Mouse (Mus musculus): Measurements from ENCODE around the gene Olfr983. TPM values are rescaled to one million over a fixed set of nuclear protein-coding genes. Genes with fewer than 3 reads are reported as not detected.

Olfr983 gene
- polyA plus RNA-seq (2015; fragmentation: Nextera tagmentation; extraction: Ambion mirVana): not detected in 2 replicates

- TF ChIP-seq CTCF (IDR thresholded peaks at IDR 0.05) (no peak), EP300 (IDR thresholded peaks at IDR 0.05) (no peak)
- no peaks in the 10 kb centered on the region for H3K4me1 ChIP-seq (ENCODE audit: insufficient read depth, low read depth, low read length)
- H3K27me3 ChIP-seq (replicated peaks; ENCODE audit: insufficient read depth, low read length): no peaks in the 10 kb centered on the region
- no peak within 1 kb of the TSS for H3K4me3 ChIP-seq (ENCODE audit: low read depth, low read length)
- no peak within 1 kb of the TSS for H3K4me2 ChIP-seq (replicated peaks; ENCODE audit: low read depth, low read length)
- 66% methylated on average over 2 of the region's 2 CpGs for WGBS
- no peak for ATAC-seq
- no peak within 1 kb of the TSS for H3K9ac ChIP-seq (replicated peaks; ENCODE audit: low read depth)
- no peak for DNase-seq (ENCODE audit: low spot score)
- H3K27ac ChIP-seq (ENCODE audit: low read length): no peak within 1 kb of the TSS
- no peaks in the 10 kb centered on the region for H3K36me3 ChIP-seq (ENCODE audit: insufficient read depth, low read length)
- no peaks in the 10 kb centered on the region for H3K9me3 ChIP-seq (ENCODE audit: low read length)
These were observed at the start of gene Olfr983 for GRCm38 (mm10) chr9:40093495-40093894. TSS of gene Olfr983 (minus strand) at chr9:40093595.

GRCm38 (mm10) chr9:40141544-40141943 is 48.1 kb upstream of the Olfr983 start:
- H3K9me3 ChIP-seq (ENCODE audit: low read length): no peaks in the 10 kb centered on the region
- H3K36me3 ChIP-seq (ENCODE audit: insufficient read depth, low read length): no peaks in the 10 kb centered on the region
- no peaks in the 10 kb centered on the region for H3K27me3 ChIP-seq (replicated peaks; ENCODE audit: insufficient read depth, low read length)
- no peak overlapping the region for H3K4me3 ChIP-seq (ENCODE audit: low read depth, low read length)
- DNase-seq (ENCODE audit: low spot score) (no peak), ATAC-seq (no peak)
- TF ChIP-seq CTCF (IDR thresholded peaks at IDR 0.05) (no peak), EP300 (IDR thresholded peaks at IDR 0.05) (no peak)
- no peak overlapping the region for H3K27ac ChIP-seq (ENCODE audit: low read length)
- WGBS: 49% methylated on average over 1 of the region's 1 CpGs
- H3K4me1 ChIP-seq (ENCODE audit: insufficient read depth, low read depth, low read length): no peaks in the 10 kb centered on the region
- H3K9ac ChIP-seq (replicated peaks; ENCODE audit: low read depth): no peak overlapping the region
- H3K4me2 ChIP-seq (replicated peaks; ENCODE audit: low read depth, low read length): no peak overlapping the region

- no peaks in the 10 kb centered on the region for H3K4me1 ChIP-seq (ENCODE audit: insufficient read depth, low read depth, low read length)
- no peak overlapping the region for H3K27ac ChIP-seq (ENCODE audit: low read length)
- ATAC-seq (no peak), DNase-seq (ENCODE audit: low spot score) (no peak)
- H3K36me3 ChIP-seq (ENCODE audit: insufficient read depth, low read length): no peaks in the 10 kb centered on the region
- no peaks in the 10 kb centered on the region for H3K27me3 ChIP-seq (replicated peaks; ENCODE audit: insufficient read depth, low read length)
- WGBS: 50% methylated on average over 4 of the region's 4 CpGs
- H3K4me3 ChIP-seq (ENCODE audit: low read depth, low read length): no peak overlapping the region
- no peak overlapping the region for H3K9ac ChIP-seq (replicated peaks; ENCODE audit: low read depth)
- no peaks in the 10 kb centered on the region for H3K9me3 ChIP-seq (ENCODE audit: low read length)
- no peak overlapping the region for H3K4me2 ChIP-seq (replicated peaks; ENCODE audit: low read depth, low read length)
- TF ChIP-seq CTCF (IDR thresholded peaks at IDR 0.05): no peak
- TF ChIP-seq EP300 (IDR thresholded peaks at IDR 0.05): no peak
These were observed 46.1 kb upstream of the Olfr983 start for GRCm38 (mm10) chr9:40139484-40139883.

GRCm38 (mm10) chr9:40136987-40137688 is 43.7 kb upstream of the Olfr983 start:
- ATAC-seq (no peak), DNase-seq (ENCODE audit: low spot score) (no peak)
- no peaks in the 10 kb centered on the region for H3K36me3 ChIP-seq (ENCODE audit: insufficient read depth, low read length)
- H3K4me2 ChIP-seq (replicated peaks; ENCODE audit: low read depth, low read length): no peak overlapping the region
- H3K4me1 ChIP-seq (ENCODE audit: insufficient read depth, low read depth, low read length): no peaks in the 10 kb centered on the region
- TF ChIP-seq EP300 (IDR thresholded peaks at IDR 0.05) (no peak), CTCF (IDR thresholded peaks at IDR 0.05) (no peak)
- no peak overlapping the region for H3K4me3 ChIP-seq (ENCODE audit: low read depth, low read length)
- 61% methylated on average over 6 of the region's 6 CpGs for WGBS
- no peaks in the 10 kb centered on the region for H3K9me3 ChIP-seq (ENCODE audit: low read length)
- H3K27me3 ChIP-seq (replicated peaks; ENCODE audit: insufficient read depth, low read length): no peaks in the 10 kb centered on the region
- no peak overlapping the region for H3K27ac ChIP-seq (ENCODE audit: low read length)
- no peak overlapping the region for H3K9ac ChIP-seq (replicated peaks; ENCODE audit: low read depth)

DNA sequence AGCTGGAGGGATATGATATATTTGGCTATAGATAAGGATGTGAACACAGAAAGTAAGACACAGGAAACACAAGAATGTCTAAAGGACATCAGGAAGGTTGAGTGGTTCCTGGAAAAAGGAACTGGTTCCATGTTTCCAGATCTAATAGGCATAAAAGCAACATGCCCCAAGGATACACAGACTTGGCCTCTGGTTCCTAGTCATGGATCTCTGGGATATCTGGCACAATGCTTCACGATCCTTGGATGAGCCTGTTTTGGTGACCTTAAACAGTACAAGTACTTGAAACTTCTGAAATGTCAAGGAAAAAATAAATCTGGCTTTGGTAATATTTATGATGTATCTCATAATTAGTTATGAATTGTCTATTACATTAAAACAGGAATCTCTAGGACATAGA is 37.2 kb upstream of the Olfr983 start:
- Histone ChIP-seq H3K4me3 (ENCODE audit: low read depth, low read length) (no peak overlapping the region), H3K4me1 (ENCODE audit: insufficient read depth, low read depth, low read length) (no peaks in the 10 kb centered on the region), H3K4me2 (replicated peaks; ENCODE audit: low read depth, low read length) (no peak overlapping the region), H3K27ac (ENCODE audit: low read length) (no peak overlapping the region), H3K9me3 (ENCODE audit: low read length) (no peaks in the 10 kb centered on the region), H3K9ac (replicated peaks; ENCODE audit: low read depth) (no peak overlapping the region), H3K27me3 (replicated peaks; ENCODE audit: insufficient read depth, low read length) (no peaks in the 10 kb centered on the region), H3K36me3 (ENCODE audit: insufficient read depth, low read length) (no peaks in the 10 kb centered on the region)
- no peak for TF ChIP-seq CTCF (IDR thresholded peaks at IDR 0.05)
- no peak for TF ChIP-seq EP300 (IDR thresholded peaks at IDR 0.05)
- DNase-seq (ENCODE audit: low spot score) (no peak), ATAC-seq (no peak)
- 86% methylated on average over 1 of the region's 1 CpGs for WGBS

DNA sequence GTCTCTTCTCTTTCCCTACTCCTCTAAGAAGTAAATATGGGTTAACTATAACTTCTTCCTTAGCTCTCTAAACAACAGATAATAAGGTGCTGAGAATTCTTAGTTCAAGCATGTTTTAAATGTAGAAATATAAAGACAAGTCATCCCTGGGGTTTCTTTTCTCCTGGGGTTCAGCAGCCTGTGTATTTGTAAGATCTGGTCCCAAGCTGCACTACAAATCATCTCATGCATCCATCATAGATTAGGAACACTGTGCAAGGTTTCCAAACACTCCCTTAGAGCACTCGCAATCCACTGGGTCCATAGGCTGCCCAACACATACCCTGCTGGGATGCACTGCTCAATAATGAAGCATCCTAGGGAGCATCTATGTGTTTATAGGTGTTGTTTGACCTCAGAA is 36.7 kb upstream of the Olfr983 start, which contains the start of gene Olfr985:
Gene Olfr985, minus strand, starts transcription at position 101 of the 400 bp plus-strand sequence.
- H3K4me2 ChIP-seq (replicated peaks; ENCODE audit: low read depth, low read length): no peak within 1 kb of the TSS
- no peaks in the 10 kb centered on the region for H3K4me1 ChIP-seq (ENCODE audit: insufficient read depth, low read depth, low read length)

More for the DNA sequence above, 36.7 kb upstream of the Olfr983 start, which contains the start of gene Olfr985:
- ATAC-seq (no peak), DNase-seq (ENCODE audit: low spot score) (no peak)
- Histone ChIP-seq H3K36me3 (ENCODE audit: insufficient read depth, low read length) (no peaks in the 10 kb centered on the region), H3K27ac (ENCODE audit: low read length) (no peak within 1 kb of the TSS), H3K9ac (replicated peaks; ENCODE audit: low read depth) (no peak within 1 kb of the TSS), H3K9me3 (ENCODE audit: low read length) (no peaks in the 10 kb centered on the region), H3K27me3 (replicated peaks; ENCODE audit: insufficient read depth, low read length) (no peaks in the 10 kb centered on the region), H3K4me3 (ENCODE audit: low read depth, low read length) (no peak within 1 kb of the TSS)
- TF ChIP-seq CTCF (IDR thresholded peaks at IDR 0.05): no peak
- no peak for TF ChIP-seq EP300 (IDR thresholded peaks at IDR 0.05)
- 75% methylated on average over 1 of the region's 1 CpGs for WGBS

Data from lung, postnatal 0 days (tissue).